Mouse (Mus musculus) midbrain, embryonic 16.5 days (tissue): ENCODE data around the gene Pdss1. TPM values are rescaled to one million over a fixed set of nuclear protein-coding genes. Genes with fewer than 3 reads are reported as not detected.
A peak's percentile ranks its signal among the peaks of the same experiment; 100 is the strongest.

Experiments used
- ATAC-seq: fragments of 200-750 bp; cut with Nextera tagmentation; 2 replicates; pipeline ENCODE4 v1.8.0; 2017; ENCODE audit warnings: moderate TSS enrichment
- H3K27ac ChIP-seq: fragments of 300-500 bp; sonication (generic); 2 replicates; pipeline ENCODE4 v1.5.1; 2014; ENCODE audit warnings: mild to moderate bottlenecking, low read length, mixed read lengths
- H3K27me3 ChIP-seq: fragments of 300-500 bp; sonication (generic); 2 replicates; pipeline ENCODE4 v1.6.1; 2014; ENCODE audit warnings: low read depth, low read length, mixed read lengths; ENCODE audit not compliant: control insufficient read depth, insufficient read depth
- H3K36me3 ChIP-seq: fragments of 300-500 bp; sonication (generic); 2 replicates; pipeline ENCODE4 v1.6.1; 2014; ENCODE audit warnings: mild to moderate bottlenecking, low read length, moderate library complexity, mixed read lengths; ENCODE audit not compliant: control insufficient read depth, insufficient read depth
- H3K4me1 ChIP-seq: fragments of 300-500 bp; sonication (generic); 2 replicates; pipeline ENCODE4 v1.6.1; 2014; ENCODE audit warnings: mild to moderate bottlenecking, low read length, mixed read lengths; ENCODE audit not compliant: control insufficient read depth, insufficient read depth
- H3K4me2 ChIP-seq: fragments of 300-500 bp; sonication (generic); 2 replicates; pipeline ENCODE4 v1.6.1; 2014; ENCODE audit warnings: mild to moderate bottlenecking, low read length, mixed read lengths
- H3K4me3 ChIP-seq: fragments of 300-500 bp; sonication (generic); 2 replicates; pipeline ENCODE4 v1.5.1; 2014; ENCODE audit warnings: low read depth, mild to moderate bottlenecking, low read length, moderate library complexity, mixed read lengths
- H3K9ac ChIP-seq: fragments of 300-500 bp; sonication (generic); 2 replicates; pipeline ENCODE4 v1.6.1; 2014; ENCODE audit warnings: low read depth, low read length, mixed read lengths
- H3K9me3 ChIP-seq: fragments of 300-500 bp; sonication (generic); replicated peaks from 2 replicates; pipeline ENCODE4 v1.6.1; 2014; ENCODE audit warnings: mild to moderate bottlenecking, low read length, mixed read lengths; ENCODE audit not compliant: control insufficient read depth, poor library complexity, severe bottlenecking
- WGBS: fragments of 180-500 bp; shearing (Covaris S2); extraction: QIAGEN DNeasy Blood & Tissue Kit; methylation state at CpG from one replicate; pipeline ENCODE4 v1.1.7; 2014; 5-methylcytosine and 5-hydroxymethylcytosine counted together
- polyA plus RNA-seq: library from polyadenylated mRNA; unstranded; fragments of >200 nt; fragmentation: Nextera tagmentation; extraction: Ambion mirVana; gene quantifications from 2 replicates; pipeline ENCODE4 v1.2.1, GENCODE M21; 2015

The Pdss1 gene
- polyA plus RNA-seq, 1 experiment from 2014 or later: 26.6 TPM

- H3K4me2 ChIP-seq: no peak overlapping the region
- WGBS: 77% methylated on average over 1 of the region's 1 CpGs
- H3K36me3 ChIP-seq: peaks cover 9% of the 10 kb centered on the region; the same call in 1 of the 2 replicates
- no peaks in the 10 kb centered on the region for H3K4me1 ChIP-seq
- no peak overlapping the region for H3K4me3 ChIP-seq
- no peak for ATAC-seq
- H3K27me3 ChIP-seq: no peaks in the 10 kb centered on the region
- H3K9ac ChIP-seq: no peak overlapping the region
- no peak overlapping the region for H3K27ac ChIP-seq
- no peaks in the 10 kb centered on the region for H3K9me3 ChIP-seq
These were observed 38.2 kb downstream of the Pdss1 start for GRCm38 (mm10) chr2:22933556-22933955.

DNA sequence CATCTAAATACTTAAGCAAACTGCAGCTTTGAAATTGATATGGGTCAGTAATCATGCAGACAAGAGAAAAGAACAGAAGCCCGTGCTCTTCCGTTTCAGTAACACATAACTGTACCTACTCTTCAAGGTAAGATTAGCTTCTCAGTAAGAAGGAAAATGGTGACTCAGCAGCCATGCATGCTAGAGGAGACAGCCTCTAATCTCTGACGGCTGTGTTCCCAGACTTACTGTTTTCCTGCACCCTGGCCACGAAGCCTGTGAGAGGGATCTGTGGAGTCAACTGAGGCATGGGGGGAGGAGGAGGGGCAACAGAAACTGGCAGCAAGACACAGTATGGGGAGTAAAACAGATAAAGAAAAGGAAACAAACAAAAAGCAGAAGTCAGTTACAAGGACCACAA, 54.6 kb downstream of the Pdss1 start:
- Histone ChIP-seq H3K27ac (no peak overlapping the region), H3K4me2 (no peak overlapping the region), H3K4me3 (no peak overlapping the region), H3K27me3 (no peaks in the 10 kb centered on the region), H3K9ac (no peak overlapping the region), H3K9me3 (no peaks in the 10 kb centered on the region), H3K4me1 (no peaks in the 10 kb centered on the region), H3K36me3 (peaks cover 2% of the 10 kb centered on the region; the same call in 1 of the 2 replicates)
- ATAC-seq: no peak
- 43% methylated on average over 4 of the region's 4 CpGs for WGBS

GRCm38 (mm10) chr2:22954278-22954677, 59.0 kb downstream of the Pdss1 start:
- Histone ChIP-seq H3K4me3 (no peak overlapping the region), H3K27ac (no peak overlapping the region), H3K4me1 (no peaks in the 10 kb centered on the region), H3K4me2 (no peak overlapping the region), H3K9me3 (no peaks in the 10 kb centered on the region), H3K36me3 (peaks cover 2% of the 10 kb centered on the region; the same call in 1 of the 2 replicates), H3K27me3 (no peaks in the 10 kb centered on the region), H3K9ac (no peak overlapping the region)
- WGBS: 91% methylated on average over 4 of the region's 4 CpGs
- no peak for ATAC-seq

- peaks cover 2% of the 10 kb centered on the region; the same call in 1 of the 2 replicates for H3K36me3 ChIP-seq
- H3K27me3 ChIP-seq: no peaks in the 10 kb centered on the region
- H3K4me2 ChIP-seq: no peak overlapping the region
- no peak overlapping the region for H3K9ac ChIP-seq
- no peak overlapping the region for H3K27ac ChIP-seq
- H3K4me1 ChIP-seq: no peaks in the 10 kb centered on the region
- WGBS: 90% methylated on average over 5 of the region's 5 CpGs
- H3K4me3 ChIP-seq: no peak overlapping the region
- H3K9me3 ChIP-seq: no peaks in the 10 kb centered on the region
- no peak for ATAC-seq
These were observed 60.6 kb downstream of the Pdss1 start for GRCm38 (mm10) chr2:22955914-22956313.

- WGBS: 72% methylated on average over 1 of the region's 1 CpGs
- Histone ChIP-seq H3K27me3 (no peaks in the 10 kb centered on the region), H3K4me3 (no peak overlapping the region), H3K9ac (no peak overlapping the region), H3K4me1 (no peaks in the 10 kb centered on the region), H3K36me3 (peaks cover 2% of the 10 kb centered on the region; the same call in 1 of the 2 replicates), H3K27ac (no peak overlapping the region), H3K9me3 (no peaks in the 10 kb centered on the region), H3K4me2 (no peak overlapping the region)
- no peak for ATAC-seq
These were observed 62.1 kb downstream of the Pdss1 start for GRCm38 (mm10) chr2:22957415-22957814.

- H3K9ac ChIP-seq: no peak overlapping the region
- H3K4me3 ChIP-seq: no peak overlapping the region
- no peaks in the 10 kb centered on the region for H3K4me1 ChIP-seq
- no peaks in the 10 kb centered on the region for H3K9me3 ChIP-seq
- no peaks in the 10 kb centered on the region for H3K27me3 ChIP-seq
- H3K27ac ChIP-seq: no peak overlapping the region
- 98% methylated on average over 2 of the region's 2 CpGs for WGBS
- no peaks in the 10 kb centered on the region for H3K36me3 ChIP-seq
- H3K4me2 ChIP-seq: no peak overlapping the region
- ATAC-seq: no peak
These were observed 66.4 kb downstream of the Pdss1 start for GRCm38 (mm10) chr2:22961681-22962080.

DNA sequence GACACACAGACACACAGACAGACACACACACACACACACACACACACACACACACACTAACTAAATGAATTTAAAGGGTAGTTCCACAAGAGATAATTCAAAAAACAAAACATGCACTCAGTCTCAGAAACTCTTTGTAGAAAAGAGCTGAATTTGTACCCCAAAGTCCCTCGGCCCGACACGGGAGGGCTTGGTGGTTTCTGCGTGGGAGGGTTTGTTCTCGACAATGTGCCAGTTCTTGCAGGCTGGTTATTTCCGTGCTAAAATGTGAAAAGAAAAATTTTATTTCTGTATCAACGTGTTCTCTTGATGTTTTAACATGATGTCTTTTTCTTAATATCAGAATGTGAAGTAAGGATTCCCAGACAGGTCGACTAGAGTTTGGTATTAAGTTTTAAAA, 66.9 kb downstream of the Pdss1 start:
- no peak overlapping the region for H3K4me3 ChIP-seq
- H3K27ac ChIP-seq: no peak overlapping the region
- ATAC-seq: no peak
- H3K9ac ChIP-seq: no peak overlapping the region
- no peaks in the 10 kb centered on the region for H3K4me1 ChIP-seq
- 97% methylated on average over 8 of the region's 8 CpGs for WGBS
- no peaks in the 10 kb centered on the region for H3K36me3 ChIP-seq
- no peaks in the 10 kb centered on the region for H3K27me3 ChIP-seq
- H3K9me3 ChIP-seq: no peaks in the 10 kb centered on the region
- H3K4me2 ChIP-seq: no peak overlapping the region

DNA sequence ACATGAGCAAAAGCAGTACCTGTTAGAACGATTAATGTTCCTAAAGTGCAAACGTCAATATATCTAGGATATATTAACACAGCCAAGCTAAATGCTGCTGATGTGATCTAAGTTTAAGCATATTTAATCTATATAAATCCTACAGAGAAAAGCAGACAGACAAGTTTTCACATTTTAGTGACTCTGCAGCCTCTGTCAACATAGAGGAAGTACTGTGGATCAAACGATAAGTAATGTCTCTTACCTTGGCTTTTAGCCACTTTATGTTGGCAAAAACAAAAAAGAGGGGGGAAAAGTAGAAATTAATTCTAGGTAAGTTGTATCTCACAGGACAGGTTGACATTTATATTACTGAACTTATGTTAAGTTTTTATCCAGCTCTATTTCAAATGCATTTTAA, 67.6 kb downstream of the Pdss1 start:
- no peaks in the 10 kb centered on the region for H3K27me3 ChIP-seq
- no peak overlapping the region for H3K4me2 ChIP-seq
- no peak overlapping the region for H3K4me3 ChIP-seq
- no peaks in the 10 kb centered on the region for H3K4me1 ChIP-seq
- no peak overlapping the region for H3K9ac ChIP-seq
- H3K9me3 ChIP-seq: no peaks in the 10 kb centered on the region
- no peak for ATAC-seq
- WGBS: 95% methylated on average over 3 of the region's 3 CpGs
- no peaks in the 10 kb centered on the region for H3K36me3 ChIP-seq
- H3K27ac ChIP-seq: no peak overlapping the region

- H3K27me3 ChIP-seq: no peaks in the 10 kb centered on the region
- H3K9me3 ChIP-seq: no peaks in the 10 kb centered on the region
- 0 out of 2 replicates have a peak, but pooled peaks have one; percentile 39 for ATAC-seq
- no peaks in the 10 kb centered on the region for H3K4me1 ChIP-seq
- 71% methylated on average over 3 of the region's 3 CpGs for WGBS
- H3K4me3 ChIP-seq: no peak overlapping the region
- H3K9ac ChIP-seq: no peak overlapping the region
- H3K4me2 ChIP-seq: no peak overlapping the region
- H3K36me3 ChIP-seq: no peaks in the 10 kb centered on the region
- H3K27ac ChIP-seq: no peak overlapping the region
These were observed 82.2 kb downstream of the Pdss1 start for GRCm38 (mm10) chr2:22977387-22977973.
